Mouse (Mus musculus) olfactory bulb, adult 2 months (tissue): ENCODE measurements around the gene Ppm1a.

Experiments
- CTCF ChIP-seq: fragments of 200-500 bp; IDR thresholded peaks from 2 replicates; pipeline ENCODE4 v1.5.1; 2012; ENCODE audit warnings: low read depth, mild to moderate bottlenecking, low read length, moderate library complexity; ENCODE audit not compliant: insufficient read depth
- POLR2A ChIP-seq: fragments of 200-500 bp; IDR thresholded peaks from 2 replicates; pipeline ENCODE4 v1.6.1; 2012; ENCODE audit warnings: mild to moderate bottlenecking, low read depth, low read length, moderate library complexity; ENCODE audit not compliant: insufficient read depth

GRCm38 (mm10) chr12:72843135-72843534 is 85.9 kb downstream of the Ppm1a start:
- no peak for TF ChIP-seq CTCF
- no peak for TF ChIP-seq POLR2A
